Mouse (Mus musculus): ENCODE results near the gene Prok1.

- TF ChIP-seq CTCF (IDR thresholded peaks at IDR 0.05; ENCODE audit: low read depth, low read length) (no peak), GATA1 (IDR thresholded peaks at IDR 0.05; ENCODE audit: borderline replicate concordance, low read length) (no peak), TAL1 (conservative IDR thresholded peaks at IDR 0.05; ENCODE audit: low read depth, low read length) (no peak), POLR2AphosphoS5 (IDR thresholded peaks at IDR 0.05; ENCODE audit: insufficient replicate concordance, low read depth, low read length) (no peak), GATA2 (IDR thresholded peaks at IDR 0.05; ENCODE audit: borderline replicate concordance, low read depth, low read length) (no peak)
Observed at GRCm38 (mm10) chr3:107231202-107231601, 8.3 kb downstream of the Prok1 start.

Measured in G1E (cell line).